Mouse (Mus musculus) neural tube, embryonic 11.5 days (tissue): ENCODE results near the gene Rph3a. TPM values are rescaled to one million over a fixed set of nuclear protein-coding genes. Genes with fewer than 3 reads are reported as not detected.

Experiments
- ATAC-seq: fragments of 200-750 bp; cut with Nextera tagmentation; 2 replicates; pipeline ENCODE4 v1.8.0; 2017; ENCODE audit warnings: moderate number of reproducible peaks, mild to moderate bottlenecking, moderate TSS enrichment, moderate library complexity; ENCODE audit not compliant: insufficient read depth, low FRiP score, low TSS enrichment
- DNase-seq: peaks from one replicate; pipeline ENCODE4 v3.0.0-alpha.2; 2015; ENCODE audit warnings: low spot score
- H3K27ac ChIP-seq: fragments of 300-500 bp; sonication (generic); 2 replicates; pipeline ENCODE4 v1.5.1; 2014; ENCODE audit warnings: low read depth, mild to moderate bottlenecking, low read length
- H3K27me3 ChIP-seq: fragments of 300-500 bp; sonication (generic); 2 replicates; pipeline ENCODE4 v1.6.1; 2014; ENCODE audit warnings: mild to moderate bottlenecking, low read length, mixed read lengths; ENCODE audit not compliant: control insufficient read depth, insufficient read depth
- H3K36me3 ChIP-seq: fragments of 300-500 bp; sonication (generic); 2 replicates; pipeline ENCODE4 v1.6.1; 2014; ENCODE audit warnings: mild to moderate bottlenecking, low read length, moderate library complexity, mixed read lengths; ENCODE audit not compliant: control insufficient read depth, insufficient read depth
- H3K4me1 ChIP-seq: fragments of 300-500 bp; sonication (generic); 2 replicates; pipeline ENCODE4 v1.6.1; 2014; ENCODE audit warnings: low read length, mixed read lengths; ENCODE audit not compliant: control insufficient read depth, insufficient read depth
- H3K4me2 ChIP-seq: fragments of 300-500 bp; sonication (generic); 2 replicates; pipeline ENCODE4 v1.6.1; 2014; ENCODE audit warnings: low read depth, mild to moderate bottlenecking, moderate library complexity
- H3K4me3 ChIP-seq: fragments of 300-500 bp; sonication (generic); 2 replicates; pipeline ENCODE4 v1.5.1; 2014; ENCODE audit warnings: low read depth, low read length
- H3K9ac ChIP-seq: fragments of 300-500 bp; sonication (generic); 2 replicates; pipeline ENCODE4 v1.6.1; 2014; ENCODE audit warnings: mild to moderate bottlenecking, low read length
- H3K9me3 ChIP-seq: fragments of 300-500 bp; sonication (generic); 2 replicates; pipeline ENCODE4 v1.6.1; 2016; ENCODE audit warnings: low read length; ENCODE audit not compliant: control insufficient read depth
- WGBS: fragments of 180-500 bp; shearing (Covaris S2); extraction: QIAGEN DNeasy Blood & Tissue Kit; methylation state at CpG from one replicate; pipeline ENCODE4 v1.1.7; 2014; 5-methylcytosine and 5-hydroxymethylcytosine counted together
- polyA plus RNA-seq: library from polyadenylated mRNA; unstranded; fragments of >200 nt; fragmentation: Nextera tagmentation; extraction: Ambion mirVana; gene quantifications from 2 replicates; pipeline ENCODE4 v1.2.1, GENCODE M21; 2014

The Rph3a gene
- polyA plus RNA-seq, 1 experiment from 2014 or later = 1.5 TPM

GRCm38 (mm10) chr5:120988373-120988772 lies 21.5 kb downstream of the Rph3a start:
- no peak overlapping the region for H3K27ac ChIP-seq
- no peaks in the 10 kb centered on the region for H3K9me3 ChIP-seq
- H3K4me2 ChIP-seq = no peak overlapping the region
- no peak overlapping the region for H3K9ac ChIP-seq
- H3K4me3 ChIP-seq = no peak overlapping the region
- H3K36me3 ChIP-seq = no peaks in the 10 kb centered on the region
- ATAC-seq = no peak
- no peak for DNase-seq
- H3K4me1 ChIP-seq = no peaks in the 10 kb centered on the region
- no peaks in the 10 kb centered on the region for H3K27me3 ChIP-seq
- WGBS = 95% methylated on average over 3 of the region's 3 CpGs

- DNase-seq (no peak), ATAC-seq (no peak)
- H3K9ac ChIP-seq = no peak overlapping the region
- H3K36me3 ChIP-seq = no peaks in the 10 kb centered on the region
- H3K27ac ChIP-seq = no peak overlapping the region
- no peak overlapping the region for H3K4me3 ChIP-seq
- no peak overlapping the region for H3K4me2 ChIP-seq
- 0 out of 2 replicates have a peak, but pooled peaks cover 3% of the 10 kb centered on the region for H3K9me3 ChIP-seq
- H3K27me3 ChIP-seq = no peaks in the 10 kb centered on the region
- H3K4me1 ChIP-seq = no peaks in the 10 kb centered on the region
- 89% methylated on average over 1 of the region's 1 CpGs for WGBS
Measured at GRCm38 (mm10) chr5:120983029-120983428, 26.9 kb downstream of the Rph3a start.

GRCm38 (mm10) chr5:120981211-120981610 lies 28.7 kb downstream of the Rph3a start:
- ATAC-seq = no peak

DNA sequence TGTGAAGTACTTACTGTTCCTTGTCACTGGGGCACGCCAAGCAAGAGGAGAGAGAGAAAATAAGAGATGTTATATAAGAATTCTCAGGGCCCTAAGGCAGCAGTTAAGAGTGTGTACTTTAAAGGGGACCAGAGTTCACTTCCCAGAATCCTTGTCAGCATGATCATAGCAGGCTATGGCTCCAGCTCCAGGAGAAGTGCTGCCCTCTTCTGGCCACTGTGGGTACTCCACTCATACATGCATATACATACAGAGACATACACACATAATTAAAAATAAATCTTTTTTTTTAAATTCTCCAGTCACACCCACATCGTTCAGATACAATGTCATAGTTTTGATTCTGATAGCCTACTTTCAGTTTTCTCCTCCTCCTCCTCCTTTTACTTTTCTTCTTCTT lies 29.8 kb downstream of the Rph3a start:
- Histone ChIP-seq H3K4me1 (no peaks in the 10 kb centered on the region), H3K36me3 (no peaks in the 10 kb centered on the region), H3K9me3 (0 out of 2 replicates have a peak, but pooled peaks cover 3% of the 10 kb centered on the region), H3K4me3 (no peak overlapping the region), H3K27me3 (no peaks in the 10 kb centered on the region), H3K4me2 (no peak overlapping the region), H3K9ac (no peak overlapping the region), H3K27ac (no peak overlapping the region)
- ATAC-seq (no peak), DNase-seq (no peak)
- 70% methylated on average over 2 of the region's 2 CpGs for WGBS

More at GRCm38 (mm10) chr5:120981211-120981610, 28.7 kb downstream of the Rph3a start:
- Histone ChIP-seq H3K4me2 (no peak overlapping the region), H3K4me1 (no peaks in the 10 kb centered on the region), H3K9me3 (0 out of 2 replicates have a peak, but pooled peaks cover 3% of the 10 kb centered on the region), H3K27ac (no peak overlapping the region), H3K27me3 (no peaks in the 10 kb centered on the region), H3K9ac (no peak overlapping the region), H3K36me3 (no peaks in the 10 kb centered on the region), H3K4me3 (no peak overlapping the region)
- 93% methylated on average over 11 of the region's 11 CpGs for WGBS
- DNase-seq = no peak

DNA sequence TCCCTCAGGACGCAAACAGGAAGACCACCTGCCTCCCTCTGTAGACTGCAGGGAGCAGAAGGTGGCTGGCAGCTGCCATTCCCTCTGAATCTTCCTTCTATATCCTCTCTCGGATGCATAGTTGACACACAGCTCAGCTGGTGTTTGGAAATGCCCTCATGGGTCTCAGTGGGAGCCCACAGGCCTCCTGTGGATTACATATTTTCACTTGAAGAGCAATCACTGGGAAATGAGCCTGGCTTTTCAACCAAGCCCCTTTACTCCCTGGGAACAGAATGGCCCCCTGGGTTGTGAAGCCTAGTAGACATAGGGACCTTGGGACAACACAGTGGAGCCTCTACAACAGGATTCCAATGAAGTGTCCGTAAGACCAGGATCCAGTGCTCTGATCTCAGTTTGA lies 33.8 kb downstream of the Rph3a start:
- Histone ChIP-seq H3K36me3 (no peaks in the 10 kb centered on the region), H3K4me1 (no peaks in the 10 kb centered on the region), H3K27ac (no peak overlapping the region), H3K27me3 (no peaks in the 10 kb centered on the region), H3K9me3 (0 out of 2 replicates have a peak, but pooled peaks cover 3% of the 10 kb centered on the region), H3K4me3 (no peak overlapping the region), H3K9ac (no peak overlapping the region), H3K4me2 (no peak overlapping the region)
- DNase-seq = no peak
- no peak for ATAC-seq
- 45% methylated on average over 3 of the region's 3 CpGs for WGBS

DNA sequence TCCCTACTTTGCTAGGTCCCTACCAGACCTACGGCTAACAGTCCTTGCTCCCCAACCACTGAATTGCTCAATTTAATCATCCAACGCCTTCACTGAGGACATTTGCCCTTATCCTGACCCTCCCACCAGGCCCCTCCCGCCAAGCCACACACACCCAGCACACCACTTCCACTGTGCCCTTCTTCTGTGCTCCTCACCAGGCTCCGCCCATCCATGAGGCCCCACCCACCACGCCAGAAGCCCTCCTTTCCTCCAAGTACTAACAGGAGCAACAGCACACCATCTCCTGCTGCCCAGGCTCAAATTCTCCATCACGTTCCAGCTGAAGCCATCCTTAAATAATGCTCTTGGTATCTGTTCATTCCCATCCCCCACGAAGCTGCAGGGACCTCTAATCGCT lies 35.4 kb downstream of the Rph3a start:
- no peak overlapping the region for H3K4me2 ChIP-seq
- H3K9ac ChIP-seq = no peak overlapping the region
- no peaks in the 10 kb centered on the region for H3K36me3 ChIP-seq
- H3K27ac ChIP-seq = no peak overlapping the region
- 61% methylated on average over 8 of the region's 8 CpGs for WGBS
- no peak for DNase-seq
- ATAC-seq = no peak
- H3K4me3 ChIP-seq = no peak overlapping the region
- H3K9me3 ChIP-seq = no peaks in the 10 kb centered on the region
- no peaks in the 10 kb centered on the region for H3K27me3 ChIP-seq
- H3K4me1 ChIP-seq = no peaks in the 10 kb centered on the region

- Histone ChIP-seq H3K4me2 (no peak overlapping the region), H3K4me1 (no peaks in the 10 kb centered on the region), H3K9me3 (no peaks in the 10 kb centered on the region), H3K27me3 (no peaks in the 10 kb centered on the region), H3K4me3 (no peak overlapping the region), H3K27ac (no peak overlapping the region), H3K9ac (no peak overlapping the region), H3K36me3 (no peaks in the 10 kb centered on the region)
- WGBS = 78% methylated on average over 6 of the region's 6 CpGs
- no peak for DNase-seq
- no peak for ATAC-seq
Measured at GRCm38 (mm10) chr5:120972278-120972677, 37.6 kb downstream of the Rph3a start.

DNA sequence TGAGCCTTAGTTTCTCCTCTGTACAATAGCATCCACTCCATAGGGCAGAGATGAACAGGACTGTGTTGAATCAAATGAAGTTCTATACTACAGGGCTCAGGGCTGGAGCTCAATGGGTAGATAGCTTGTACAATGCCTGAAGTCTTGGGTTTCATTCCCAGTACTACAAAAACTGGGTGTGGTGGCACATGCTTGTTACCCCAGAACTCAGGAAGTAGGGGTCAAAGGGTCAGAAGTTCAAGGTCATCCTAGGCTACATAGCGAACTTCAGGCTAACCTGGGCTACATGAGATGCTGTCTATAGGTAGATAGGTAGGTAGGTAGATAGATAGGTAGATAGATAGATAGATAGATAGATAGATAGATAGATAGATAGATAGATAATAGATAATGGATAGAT lies 38.6 kb downstream of the Rph3a start:
- ATAC-seq = no peak
- Histone ChIP-seq H3K9ac (no peak overlapping the region), H3K27me3 (no peaks in the 10 kb centered on the region), H3K4me2 (no peak overlapping the region), H3K27ac (no peak overlapping the region), H3K4me3 (no peak overlapping the region), H3K9me3 (no peaks in the 10 kb centered on the region), H3K4me1 (no peaks in the 10 kb centered on the region), H3K36me3 (no peaks in the 10 kb centered on the region)
- WGBS = 86% methylated on average over 1 of the region's 1 CpGs
- no peak for DNase-seq

DNA sequence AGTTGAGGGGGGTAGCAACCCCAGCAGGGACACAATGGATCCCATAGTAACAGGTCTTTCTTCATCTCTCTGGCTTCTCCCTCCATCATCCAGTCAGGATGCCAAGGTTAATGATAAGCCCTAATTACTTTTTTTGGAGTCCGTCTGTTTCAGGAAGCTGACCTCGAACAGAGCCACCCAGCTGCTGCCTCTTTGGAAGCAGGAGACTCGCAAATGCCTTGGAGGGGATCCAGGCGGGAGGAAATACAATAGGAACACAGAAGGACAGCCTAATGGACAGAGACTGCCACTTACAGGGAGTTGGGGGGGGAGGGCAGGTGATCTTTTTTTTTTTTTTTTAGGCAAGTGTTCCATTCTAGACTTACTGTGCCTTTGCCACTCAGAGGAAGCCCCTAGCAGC lies 40.2 kb downstream of the Rph3a start:
- DNase-seq (no peak), ATAC-seq (no peak)
- H3K36me3 ChIP-seq = no peaks in the 10 kb centered on the region
- 33% methylated on average over 4 of the region's 4 CpGs for WGBS
- H3K4me2 ChIP-seq = no peak overlapping the region
- H3K27me3 ChIP-seq = no peaks in the 10 kb centered on the region
- no peaks in the 10 kb centered on the region for H3K9me3 ChIP-seq
- no peak overlapping the region for H3K4me3 ChIP-seq
- no peak overlapping the region for H3K27ac ChIP-seq
- H3K4me1 ChIP-seq = no peaks in the 10 kb centered on the region
- no peak overlapping the region for H3K9ac ChIP-seq
